Mouse (Mus musculus) limb, embryonic 14.5 days (tissue): ENCODE data around the gene Ndn. TPM values are rescaled to one million over a fixed set of nuclear protein-coding genes. Genes with fewer than 3 reads are reported as not detected.

Experiments used
- ATAC-seq: fragments of 200-750 bp; cut with Nextera tagmentation; 2 replicates; pipeline ENCODE4 v1.8.0; 2017; ENCODE audit warnings: low read depth, moderate number of reproducible peaks, moderate TSS enrichment; ENCODE audit not compliant: low FRiP score
- DNase-seq: peaks from one replicate; pipeline ENCODE4 v3.0.0-alpha.2; 2015; ENCODE audit warnings: low spot score
- H3K27ac ChIP-seq: fragments of 300-500 bp; sonication (generic); replicated peaks from 2 replicates; pipeline ENCODE4 v1.5.1; 2014; ENCODE audit warnings: low read depth, mild to moderate bottlenecking, low read length, moderate library complexity, mixed read lengths
- H3K27me3 ChIP-seq: fragments of 300-500 bp; sonication (generic); 2 replicates; pipeline ENCODE4 v1.6.1; 2014; ENCODE audit warnings: low read length, mixed read lengths; ENCODE audit not compliant: control insufficient read depth, insufficient read depth
- H3K36me3 ChIP-seq: fragments of 300-500 bp; sonication (generic); 2 replicates; pipeline ENCODE4 v1.6.1; 2014; ENCODE audit warnings: mild to moderate bottlenecking, low read length, moderate library complexity, mixed read lengths; ENCODE audit not compliant: control insufficient read depth, insufficient read depth
- H3K4me1 ChIP-seq: fragments of 300-500 bp; sonication (generic); 2 replicates; pipeline ENCODE4 v1.6.1; 2014; ENCODE audit warnings: antibody characterized with exemption, low read length, mixed read lengths; ENCODE audit not compliant: control insufficient read depth, insufficient read depth
- H3K4me2 ChIP-seq: fragments of 300-500 bp; sonication (generic); replicated peaks from 2 replicates; pipeline ENCODE4 v1.6.1; 2014; ENCODE audit warnings: low read depth, mild to moderate bottlenecking, low read length, moderate library complexity; ENCODE audit not compliant: severe bottlenecking
- H3K4me3 ChIP-seq: fragments of 300-500 bp; sonication (generic); replicated peaks from 2 replicates; pipeline ENCODE4 v1.5.1; 2014; ENCODE audit warnings: low read length
- H3K9ac ChIP-seq: fragments of 300-500 bp; sonication (generic); 2 replicates; pipeline ENCODE4 v1.6.1; 2014; ENCODE audit warnings: mild to moderate bottlenecking, low read depth, low read length, moderate library complexity; ENCODE audit not compliant: severe bottlenecking
- H3K9me3 ChIP-seq: fragments of 300-500 bp; sonication (generic); 2 replicates; pipeline ENCODE4 v1.6.1; 2016; ENCODE audit warnings: low read length; ENCODE audit not compliant: control insufficient read depth
- POLR2A ChIP-seq: fragments of 200-500 bp; IDR thresholded peaks from 2 replicates; pipeline ENCODE4 v1.8.0; 2012; ENCODE audit warnings: inconsistent platforms, mild to moderate bottlenecking, moderate library complexity, borderline replicate concordance; ENCODE audit not compliant: insufficient read depth, insufficient read length; ENCODE audit errors: extremely low read depth
- whole genome bisulfite sequencing: fragments of 180-500 bp; shearing (Covaris S2); extraction: QIAGEN DNeasy Blood & Tissue Kit; methylation state at CpG from one replicate; pipeline ENCODE4 v1.1.7; 2014; 5-methylcytosine and 5-hydroxymethylcytosine counted together
- polyA plus RNA-seq, 2 experiments: library from polyadenylated mRNA; depleted of rRNA in 1 of 2; stranded (reverse) in 1 of 2; unstranded in 1 of 2; fragments of >200 nt; fragmentation: Nextera tagmentation in 1 of 2; extraction: Ambion mirVana in 1 of 2; gene quantifications; 2 replicates each; pipeline versions ENCODE4 v1.2.1 to v1.2.3; 2012 to 2014

The Ndn gene
- 103 and 109 TPM in 2 replicates for polyA plus RNA-seq (2012; rRNA removed)
- polyA plus RNA-seq (2014; fragmentation: Nextera tagmentation; extraction: Ambion mirVana): 121 and 139 TPM in 2 replicates

- Histone ChIP-seq H3K27me3 (no peaks in the 10 kb centered on the region), H3K27ac (no peak within 1 kb of the TSS), H3K4me1 (no peaks in the 10 kb centered on the region), H3K9ac (no peak within 1 kb of the TSS), H3K9me3 (no peaks in the 10 kb centered on the region), H3K4me2 (no peak within 1 kb of the TSS), H3K36me3 (no peaks in the 10 kb centered on the region), H3K4me3 (no peak within 1 kb of the TSS)
- TF ChIP-seq POLR2A: no peak
- ATAC-seq (no peak), DNase-seq (no peak)
- WGBS: 63% methylated on average over 1 of the region's 1 CpGs
These were observed at the start of gene Ndn for GRCm38 (mm10) chr7:62346269-62346668. Gene Ndn, plus strand, starts transcription at chr7:62346569.

- H3K4me3 ChIP-seq: no peak overlapping the region
- no peaks in the 10 kb centered on the region for H3K4me1 ChIP-seq
- DNase-seq (no peak), ATAC-seq (no peak)
- no peak overlapping the region for H3K27ac ChIP-seq
- H3K36me3 ChIP-seq: no peaks in the 10 kb centered on the region
- WGBS: 93% methylated on average over 3 of the region's 3 CpGs
- H3K27me3 ChIP-seq: no peaks in the 10 kb centered on the region
- H3K4me2 ChIP-seq: no peak overlapping the region
- no peak overlapping the region for H3K9ac ChIP-seq
- no peak for TF ChIP-seq POLR2A
- H3K9me3 ChIP-seq: no peaks in the 10 kb centered on the region
These were observed 43.9 kb upstream of the Ndn start for GRCm38 (mm10) chr7:62302451-62302850.

GRCm38 (mm10) chr7:62306896-62307614 lies 39.3 kb upstream of the Ndn start:
- no peak for DNase-seq
- Histone ChIP-seq H3K9ac (no peak overlapping the region), H3K36me3 (no peaks in the 10 kb centered on the region), H3K4me3 (no peak overlapping the region), H3K27ac (no peak overlapping the region), H3K4me1 (no peaks in the 10 kb centered on the region), H3K9me3 (no peaks in the 10 kb centered on the region), H3K27me3 (no peaks in the 10 kb centered on the region), H3K4me2 (no peak overlapping the region)
- WGBS: 57% methylated on average over 6 of the region's 6 CpGs
- no peak for ATAC-seq
- no peak for TF ChIP-seq POLR2A

GRCm38 (mm10) chr7:62316793-62317192 lies 29.6 kb upstream of the Ndn start:
- Histone ChIP-seq H3K9ac (no peak overlapping the region), H3K27ac (no peak overlapping the region), H3K36me3 (no peaks in the 10 kb centered on the region), H3K27me3 (no peaks in the 10 kb centered on the region), H3K4me1 (no peaks in the 10 kb centered on the region), H3K4me2 (no peak overlapping the region), H3K4me3 (no peak overlapping the region), H3K9me3 (no peaks in the 10 kb centered on the region)
- DNase-seq: no peak
- WGBS: 68% methylated on average over 5 of the region's 5 CpGs
- no peak for ATAC-seq
- no peak for TF ChIP-seq POLR2A

GRCm38 (mm10) chr7:62345411-62345810 lies 958 bp upstream of the Ndn start:
- no peak for TF ChIP-seq POLR2A
- ATAC-seq (no peak), DNase-seq (peak; percentile 66)
- no peak overlapping the region for H3K9ac ChIP-seq
- no peaks in the 10 kb centered on the region for H3K27me3 ChIP-seq
- no peaks in the 10 kb centered on the region for H3K4me1 ChIP-seq
- 11% methylated on average over 1 of the region's 1 CpGs for WGBS
- no peaks in the 10 kb centered on the region for H3K9me3 ChIP-seq
- H3K27ac ChIP-seq: no peak overlapping the region
- no peak overlapping the region for H3K4me2 ChIP-seq
- no peak overlapping the region for H3K4me3 ChIP-seq
- H3K36me3 ChIP-seq: no peaks in the 10 kb centered on the region
